Comparison of ENCODE assay signal across 11 mouse cellular contexts in the genomic region with DNA sequence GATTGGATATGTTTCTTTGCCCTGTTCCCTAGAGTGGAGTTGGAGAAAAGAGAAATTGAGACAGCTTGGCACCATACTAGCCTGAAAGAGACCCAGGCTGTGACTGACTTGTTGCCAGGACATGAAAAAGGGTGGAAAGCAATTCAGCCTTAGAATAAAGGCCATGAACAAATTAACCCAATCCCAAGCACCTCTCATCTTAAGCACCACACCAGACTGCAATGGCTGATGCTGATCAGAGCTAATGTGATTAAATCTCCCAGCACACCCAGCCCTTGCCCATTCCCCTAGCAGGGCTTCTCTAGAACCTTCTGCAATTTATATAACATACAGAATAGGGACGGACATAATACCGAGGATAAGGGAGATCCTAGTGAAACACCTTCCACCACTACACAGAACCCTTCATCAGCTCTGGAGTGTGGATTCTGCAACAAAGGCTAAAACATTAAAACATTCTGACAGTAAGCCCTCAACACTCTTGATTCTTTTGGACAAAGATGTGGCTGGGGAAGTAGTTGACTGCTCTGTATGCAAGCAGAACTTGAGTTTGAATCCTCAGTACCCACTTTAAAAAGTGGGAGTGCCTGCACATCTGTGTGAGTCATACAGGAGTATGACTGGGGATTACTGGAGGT. TPM values are rescaled to one million over a fixed set of nuclear protein-coding genes. Genes with fewer than 3 reads are reported as not detected.
A peak's percentile ranks its signal among the peaks of the same experiment; 100 is the strongest.
DNase-seq lines count a peak whose midpoint lies in the region; ATAC-seq and TF ChIP-seq lines count a peak whose summit lies in the region.
"Had no signal": no experiment of that assay in that cellular context is flagged by ENCODE, and none has a peak within 500 bp of the region (broad histone marks: within the 10 kb centered on the region; RNA-seq: fewer than 3 reads in every experiment).

No protein-coding gene starts in this region.

- in situ Hi-C loops in ES-E14 (cut with MboI; ENCODE audit: low sequenced_read_pairs in 2 of 2, unreplicated experiment in 2 of 2) = loop anchor here in 1 of 2 experiments (25.0 kb wide), 1 partner anchor 829 kb away; no protein-coding TSS in a partner anchor

- no peak overlapping the region for H3K9ac ChIP-seq in intestine, embryonic 15.5 days
- no peak overlapping the region for H3K9ac ChIP-seq in intestine, embryonic 16.5 days (ENCODE audit: low read depth, low read length)
- no peak overlapping the region; the same call in 1 of the 2 replicates for H3K9ac ChIP-seq in ES-E14 (ENCODE audit: insufficient read depth, low read depth, low read length, poor library complexity, severe bottlenecking)
- H3K9ac ChIP-seq: embryonic facial prominence, embryonic 15.5 days had no signal

- peaks cover 14% of the 10 kb centered on the region for H3K36me3 ChIP-seq in intestine, embryonic 15.5 days
- H3K36me3 ChIP-seq in intestine, embryonic 16.5 days (ENCODE audit: control insufficient read depth, insufficient read depth, low read length) = peaks cover 16% of the 10 kb centered on the region; the same call in 1 of the 2 replicates
- H3K36me3 ChIP-seq in ES-E14 (ENCODE audit: control insufficient read depth, insufficient read depth, low read length, poor library complexity, severe bottlenecking) (peaks cover 29% of the 10 kb centered on the region), myocyte (ENCODE audit: control insufficient read depth, insufficient read depth) (peaks cover 34% of the 10 kb centered on the region)
- H3K36me3 ChIP-seq in limb, embryonic 10.5 days = peaks cover 51% of the 10 kb centered on the region

- ATAC-seq in intestine, embryonic 15.5 days = no peak
- ATAC-seq in intestine, embryonic 16.5 days = no peak

- H3ac ChIP-seq in myocyte (ENCODE audit: control insufficient read depth, insufficient read length) = no peak overlapping the region

- H3K27ac ChIP-seq in intestine, embryonic 15.5 days = 0 out of 2 replicates have a peak overlapping the region, but pooled peaks have one; percentile 0
- H3K27ac ChIP-seq in intestine, embryonic 16.5 days (ENCODE audit: low read length) = no peak overlapping the region
- H3K27ac ChIP-seq in ES-E14 (ENCODE audit: insufficient read depth, low read depth, low read length, poor library complexity, severe bottlenecking) = peak overlapping the region; percentile 35; the same call in 1 of the 2 replicates
- H3K27ac ChIP-seq in limb, embryonic 10.5 days = no peak overlapping the region
- H3K27ac ChIP-seq: embryonic facial prominence, embryonic 15.5 days had no signal

- H3K4me3 ChIP-seq in intestine, embryonic 15.5 days (replicated peaks) = no peak overlapping the region
- H3K4me3 ChIP-seq in intestine, embryonic 16.5 days (ENCODE audit: low read length) = no peak overlapping the region
- H3K4me3 ChIP-seq in ES-E14 (ENCODE audit: insufficient read depth in 1 of 2, low read depth in 1 of 2, low read length in 2 of 2, poor library complexity in 1 of 2, severe bottlenecking in 1 of 2) (no peak overlapping the region), myocyte (no peak overlapping the region)
- no peak overlapping the region for H3K4me3 ChIP-seq in limb, embryonic 10.5 days
- H3K4me3 ChIP-seq: embryonic facial prominence, embryonic 15.5 days had no signal

- DNase-seq in ES-E14 (ENCODE audit: low read depth, low spot score) = no peak
- DNase-seq in limb, embryonic 10.5 days (ENCODE audit: low spot score) = peak; percentile 29
- DNase-seq in left cerebral cortex, postnatal 14 days (ENCODE audit: low spot score in 2 of 2) = no peak
- no peak for DNase-seq in adrenal gland, postnatal 10 days
- DNase-seq: heart, postnatal 4 days; kidney, postnatal 36 days; lung, adult 2 months had no signal

- H3K4me1 ChIP-seq in intestine, embryonic 15.5 days (replicated peaks) = peaks cover 11% of the 10 kb centered on the region; the same call in 1 of the 2 replicates
- peaks cover 10% of the 10 kb centered on the region; the same call in 1 of the 2 replicates for H3K4me1 ChIP-seq in intestine, embryonic 16.5 days (ENCODE audit: control insufficient read depth, insufficient read depth, low read length)
- H3K4me1 ChIP-seq in ES-E14 (ENCODE audit: control insufficient read depth in 2 of 2, insufficient read depth in 2 of 2, low read length in 2 of 2, poor library complexity in 1 of 2) = peaks cover 0 to 1% of the 10 kb centered on the region in 2 experiments; a peak in 1 of 4 replicates
- peaks cover 8% of the 10 kb centered on the region for H3K4me1 ChIP-seq in limb, embryonic 10.5 days

- 30% methylated on average over 2 of the region's 2 CpGs for WGBS in intestine, embryonic 15.5 days
- 31% methylated on average over 2 of the region's 2 CpGs for WGBS in intestine, embryonic 16.5 days
- WGBS in limb, embryonic 10.5 days = 26% methylated on average over 2 of the region's 2 CpGs

- intact Hi-C loops in left cerebral cortex, postnatal 14 days (cut with DNase I) = no loop called here

- H3K27me3 ChIP-seq in intestine, embryonic 15.5 days (replicated peaks) = no peaks in the 10 kb centered on the region
- H3K27me3 ChIP-seq in intestine, embryonic 16.5 days (replicated peaks; ENCODE audit: control insufficient read depth, insufficient read depth, low read length) = no peaks in the 10 kb centered on the region
- no peaks in the 10 kb centered on the region for H3K27me3 ChIP-seq in limb, embryonic 10.5 days (ENCODE audit: low read depth, poor library complexity, severe bottlenecking)
- no peaks in the 10 kb centered on the region for H3K27me3 ChIP-seq in myocyte (ENCODE audit: control insufficient read depth, insufficient read depth, insufficient read length)
- H3K27me3 ChIP-seq: embryonic facial prominence, embryonic 15.5 days had no signal

- no peaks in the 10 kb centered on the region for H3K9me3 ChIP-seq in intestine, embryonic 15.5 days
- no peaks in the 10 kb centered on the region for H3K9me3 ChIP-seq in intestine, embryonic 16.5 days (ENCODE audit: control insufficient read depth, low read length)
- H3K9me3 ChIP-seq in ES-E14 (ENCODE audit: control insufficient read depth, insufficient read depth, low read depth, low read length) = no peaks in the 10 kb centered on the region
- no peaks in the 10 kb centered on the region for H3K9me3 ChIP-seq in limb, embryonic 10.5 days (replicated peaks)
- H3K9me3 ChIP-seq: embryonic facial prominence, embryonic 15.5 days had no signal

- H3K4me2 ChIP-seq in intestine, embryonic 15.5 days (replicated peaks) = no peak overlapping the region
- H3K4me2 ChIP-seq in intestine, embryonic 16.5 days (ENCODE audit: low read depth, low read length) = no peak overlapping the region
- no peak overlapping the region for H3K4me2 ChIP-seq in myocyte (ENCODE audit: low read depth)
- H3K4me2 ChIP-seq: embryonic facial prominence, embryonic 15.5 days had no signal

- peaks cover 27% of the 10 kb centered on the region for H3K79me2 ChIP-seq in myocyte (ENCODE audit: control insufficient read depth, insufficient read depth)

- no peak for TF ChIP-seq POLR2A in myocyte (IDR thresholded peaks at IDR 0.05; ENCODE audit: insufficient read length, low read depth)

TF ChIP-seq in ES-E14, 5 proteins besides CTCF, POLR2A, EP300 and RAD21:
- TF ChIP-seq MAFK (IDR thresholded peaks at IDR 0.05; ENCODE audit: insufficient read depth, low read depth, low read length) (no peak), CHD2 (IDR thresholded peaks at IDR 0.05; ENCODE audit: low read depth, low read length) (0 out of 2 replicates have a peak, but pooled peaks have one; percentile 7)

TF ChIP-seq in myocyte, 11 proteins besides CTCF, POLR2A, EP300 and RAD21:
- TF ChIP-seq USF1 (IDR thresholded peaks at IDR 0.05; ENCODE audit: low read depth) (no peak), CEBPB (IDR thresholded peaks at IDR 0.05; ENCODE audit: insufficient read depth, poor library complexity, severe bottlenecking) (no peak), MYOD1 (IDR thresholded peaks at IDR 0.05; ENCODE audit: control insufficient read depth in 1 of 3, insufficient read length in 2 of 3, low read depth in 2 of 3) (no peak), MAX (IDR thresholded peaks at IDR 0.05; ENCODE audit: low read depth) (no peak), REST (IDR thresholded peaks at IDR 0.05; ENCODE audit: insufficient read depth, insufficient read length) (no peak), POLR2AphosphoS2 (IDR thresholded peaks at IDR 0.05; ENCODE audit: insufficient read length, low read depth) (peak; percentile 63), SRF (IDR thresholded peaks at IDR 0.05; ENCODE audit: control insufficient read depth, insufficient read length, low read depth) (no peak), TCF12 (IDR thresholded peaks at IDR 0.05; ENCODE audit: insufficient read depth, poor library complexity, severe bottlenecking) (no peak)

RNA-seq across cellular contexts. Expression of a gene that starts 4.1 kb away (rescaled TPM):
- 195 and 208 TPM in 2 replicates for polyA plus RNA-seq in intestine, embryonic 15.5 days (2015; fragmentation: Nextera tagmentation; extraction: Ambion mirVana)
- polyA plus RNA-seq in intestine, embryonic 16.5 days (2015; fragmentation: Nextera tagmentation; extraction: Ambion mirVana) = 161 and 175 TPM in 2 replicates
- 3,853 and 4,411 TPM in 2 replicates for total RNA-seq in ES-E14 (2012; rRNA removed)
- 146 and 189 TPM in 2 replicates for polyA plus RNA-seq in limb, embryonic 10.5 days (2016; fragmentation: Nextera tagmentation; extraction: Ambion mirVana)
- 4,767 TPM for polyA plus RNA-seq in myocyte (2012; fragmentation: generic; extraction: Trizol)
- 100 to 1,000 TPM; 222 to 226 TPM for total RNA-seq in left cerebral cortex, postnatal 14 days (2021)
- total RNA-seq in adrenal gland, postnatal 10 days (2021) = 100 to 1,000 TPM; 477 to 532 TPM

RNA-seq across cellular contexts. Expression of a gene that starts 13.8 kb away (rescaled TPM):
- 15.8 and 17.0 TPM in 2 replicates for polyA plus RNA-seq in intestine, embryonic 15.5 days (2015; fragmentation: Nextera tagmentation; extraction: Ambion mirVana)
- polyA plus RNA-seq in intestine, embryonic 16.5 days (2015; fragmentation: Nextera tagmentation; extraction: Ambion mirVana) = 21.2 and 21.4 TPM in 2 replicates
- 4.1 and 5.9 TPM in 2 replicates for total RNA-seq in ES-E14 (2012; rRNA removed)
- polyA plus RNA-seq in limb, embryonic 10.5 days (2016; fragmentation: Nextera tagmentation; extraction: Ambion mirVana) = 10.3 and 13.8 TPM in 2 replicates
- 7.0 TPM for polyA plus RNA-seq in myocyte (2012; fragmentation: generic; extraction: Trizol)
- total RNA-seq in left cerebral cortex, postnatal 14 days (2021) = 10 to 100 TPM; 18.3 to 23.3 TPM
- 10 to 100 TPM; 24.8 to 34.7 TPM for total RNA-seq in adrenal gland, postnatal 10 days (2021)

Comparison
In these comparisons a context has a peak if more than half of its experiments do, and no peak if none do; other contexts are left out.
1. H3K27ac ChIP-seq: peak in intestine, embryonic 15.5 days (single experiment) and ES-E14 (single experiment); none in intestine, embryonic 16.5 days (single experiment) and limb, embryonic 10.5 days (single experiment).
2. RNA of a gene that starts 4.1 kb away (polyA plus RNA-seq): 4,767 TPM in myocyte (single experiment); 195 to 208 TPM in intestine, embryonic 15.5 days, 161 to 175 TPM in intestine, embryonic 16.5 days and 146 to 189 TPM in limb, embryonic 10.5 days; every median in the first group is over 10 times any median in the second.